Mouse (Mus musculus) adrenal gland, adult 8-10 months (tissue): Measurements from ENCODE around the gene B2m. TPM values are rescaled to one million over a fixed set of nuclear protein-coding genes. Genes with fewer than 3 reads are reported as not detected.
"Not testable (repeated sequence)": the region's sequence is repeated elsewhere in the genome, so short reads cannot be mapped to it uniquely, and the experiment has no call there.

Source experiments
- DNase-seq: peaks from one replicate; pipeline ENCODE4 v3.0.0; 2022
- total RNA-seq, 4 experiments: library from RNA; stranded (reverse); gene quantifications; 2 replicates each; pipeline ENCODE4 v1.2.4; 2022

Gene B2m
- total RNA-seq: 100 to 1,000 TPM; 769 to 879 (median 834) TPM

GRCm38 (mm10) chr2:122147508-122148241, at the start of gene B2m:
B2m (plus strand) TSS chr2:122147686.
- peak; percentile 93 for DNase-seq

GRCm38 (mm10) chr2:122097686-122098085, 49.8 kb upstream of the B2m start:
- DNase-seq: not testable (repeated sequence)

- peak; percentile 11 for DNase-seq
Measured at GRCm38 (mm10) chr2:122102070-122102469, 45.4 kb upstream of the B2m start.

- no peak for DNase-seq
Measured at GRCm38 (mm10) chr2:122108101-122108500, 39.4 kb upstream of the B2m start.

GRCm38 (mm10) chr2:122109714-122110113, 37.8 kb upstream of the B2m start:
- DNase-seq: no peak

- DNase-seq: no peak
Measured at GRCm38 (mm10) chr2:122116888-122117287, 30.6 kb upstream of the B2m start.

GRCm38 (mm10) chr2:122117961-122118958, 29.2 kb upstream of the B2m start, which contains the start of gene Spg11:
Spg11 (minus strand) TSS chr2:122118386.
- peak; percentile 97 for DNase-seq

GRCm38 (mm10) chr2:122125680-122126572, 21.6 kb upstream of the B2m start:
- DNase-seq: no peak

- no peak for DNase-seq
Measured at GRCm38 (mm10) chr2:122126765-122127347, 20.6 kb upstream of the B2m start.

GRCm38 (mm10) chr2:122127635-122128034, 19.9 kb upstream of the B2m start:
- no peak for DNase-seq

GRCm38 (mm10) chr2:122132078-122132477, 15.4 kb upstream of the B2m start:
- DNase-seq: no peak

GRCm38 (mm10) chr2:122132618-122133017, 14.9 kb upstream of the B2m start:
- no peak for DNase-seq

- DNase-seq: no peak
Measured at GRCm38 (mm10) chr2:122137839-122138465, 9.5 kb upstream of the B2m start.

GRCm38 (mm10) chr2:122140815-122141214, 6.7 kb upstream of the B2m start:
- DNase-seq: no peak

GRCm38 (mm10) chr2:122141332-122141967, 6.0 kb upstream of the B2m start:
- no peak for DNase-seq

GRCm38 (mm10) chr2:122143111-122143510, 4.4 kb upstream of the B2m start:
- no peak for DNase-seq

GRCm38 (mm10) chr2:122145756-122146155, 1.7 kb upstream of the B2m start:
- DNase-seq: no peak

GRCm38 (mm10) chr2:122146687-122147086, 799 bp upstream of the B2m start:
- DNase-seq: no peak

GRCm38 (mm10) chr2:122148242-122148917, 894 bp downstream of the B2m start:
- DNase-seq: peak; percentile 60

GRCm38 (mm10) chr2:122149316-122149715, 1.8 kb downstream of the B2m start:
- no peak for DNase-seq
